Mouse (Mus musculus): Measurements from ENCODE around the gene 4921524J17Rik. TPM values are rescaled to one million over a fixed set of nuclear protein-coding genes. Genes with fewer than 3 reads are reported as not detected.

The 4921524J17Rik gene
- 10 to 100 TPM; 11.1 to 14.2 TPM for total RNA-seq (2021)

DNA sequence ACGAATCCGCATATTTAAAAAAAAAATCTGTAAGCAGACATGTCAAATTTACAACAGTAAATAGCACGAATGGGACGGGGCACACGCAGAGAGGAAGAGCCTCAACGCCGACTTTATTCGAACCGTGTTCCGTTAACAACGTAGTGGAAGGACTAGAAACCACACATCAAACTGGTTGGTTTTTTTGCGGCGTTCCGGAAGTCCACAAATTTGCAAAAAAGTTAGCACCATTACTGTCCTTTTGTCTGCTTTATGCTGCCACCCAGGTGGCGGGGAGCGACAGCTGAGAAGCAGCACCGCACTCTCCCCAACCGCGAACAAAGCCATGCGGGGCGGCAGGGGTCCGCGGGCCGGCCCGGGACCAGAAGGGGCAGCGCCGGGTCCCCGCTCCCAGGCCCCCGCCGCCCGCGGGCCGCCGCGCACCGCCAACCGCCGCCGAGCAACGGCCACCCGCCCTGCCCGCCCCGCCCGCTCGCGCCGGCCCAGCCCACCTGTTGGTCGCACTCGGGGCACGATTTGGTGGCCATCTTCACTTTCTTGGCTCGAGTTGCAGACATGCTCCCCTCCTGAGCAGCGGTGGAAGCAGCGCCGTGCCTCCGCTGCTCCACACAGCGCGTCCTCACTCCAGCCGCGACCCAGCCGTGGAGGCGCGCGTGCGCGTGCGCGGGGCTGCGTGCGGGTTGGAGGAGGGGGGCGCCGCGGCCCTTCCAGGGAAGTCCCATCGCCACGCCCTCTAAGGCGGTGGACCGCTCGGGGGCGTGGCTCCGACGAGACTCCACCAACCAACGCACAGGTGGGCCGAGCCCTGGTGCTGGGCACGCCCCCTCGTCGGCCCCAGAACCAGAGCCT is at the start of gene 4921524J17Rik:
TSS of gene 4921524J17Rik (minus strand) at position 666 of the 849 bp plus-strand sequence.
- DNase-seq (ENCODE audit: low spot score in 2 of 2) = peak; percentile 96 to 98
- intact Hi-C loops (cut with DNase I) = no loop called here

DNA sequence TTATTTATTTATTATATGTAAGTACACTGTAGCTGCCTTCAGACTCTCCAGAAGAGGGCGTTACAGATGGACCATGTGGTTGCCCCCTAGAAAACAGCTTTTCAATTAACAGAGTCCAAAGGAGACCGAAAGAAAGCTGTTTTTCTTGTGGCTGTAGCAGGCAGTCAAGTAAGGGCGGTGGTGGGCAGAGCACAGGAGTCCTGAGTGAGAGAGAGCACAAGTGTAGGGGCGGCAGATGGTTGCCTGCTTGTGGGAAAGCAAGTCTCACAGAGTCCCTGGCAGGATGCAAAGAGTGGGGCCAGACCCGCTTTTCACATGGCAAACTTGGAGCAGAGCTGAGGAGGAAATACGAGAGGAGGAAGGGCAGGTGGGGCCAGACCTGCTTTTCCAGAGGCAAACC is 49.8 kb upstream of the 4921524J17Rik start:
- no peak for DNase-seq (ENCODE audit: low spot score in 2 of 2)
- intact Hi-C loops (cut with DNase I) = no loop called here

DNA sequence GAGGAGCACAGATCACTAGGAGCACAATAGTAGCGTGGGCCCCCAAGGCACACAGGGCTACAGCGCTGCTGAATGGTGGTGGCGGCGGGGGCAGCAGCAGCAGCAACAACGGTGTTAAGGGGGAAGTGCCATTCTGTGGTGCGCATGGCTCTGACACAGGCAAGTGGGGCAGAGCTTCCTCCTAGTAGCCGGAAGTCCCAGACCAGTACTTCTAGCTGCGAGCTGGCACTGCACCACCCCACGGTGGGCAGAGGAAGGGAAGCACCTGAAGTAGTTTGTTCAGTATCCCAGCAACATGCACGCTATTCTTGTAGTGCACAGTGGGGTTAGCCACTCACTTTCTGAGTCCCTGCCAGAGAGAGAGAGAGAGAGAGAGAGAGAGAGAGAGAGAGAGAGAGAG is 49.3 kb upstream of the 4921524J17Rik start:
- peak; percentile 31 to 44 for DNase-seq (ENCODE audit: low spot score in 2 of 2)
- intact Hi-C loops (cut with DNase I) = no loop called here

DNA sequence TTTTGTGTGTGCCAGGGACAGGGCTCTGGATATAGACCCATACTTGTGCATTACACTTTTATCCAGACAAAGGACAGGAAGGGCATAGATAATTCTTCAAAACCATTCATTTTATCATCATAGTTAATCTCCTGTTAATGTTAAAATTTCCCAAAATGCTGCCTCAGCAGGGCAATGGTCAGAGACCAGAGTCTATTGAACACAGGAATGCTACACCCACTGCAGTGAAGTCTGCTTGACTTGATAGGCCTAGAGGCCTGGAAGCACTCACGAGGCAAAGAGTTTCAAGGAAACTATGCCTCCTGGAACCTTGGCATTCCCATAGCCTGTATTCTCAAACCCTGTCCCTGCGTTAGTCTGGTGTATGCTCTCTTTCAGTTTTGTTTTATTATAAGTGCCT is 47.1 kb upstream of the 4921524J17Rik start:
- no peak for DNase-seq (ENCODE audit: low spot score in 2 of 2)
- intact Hi-C loops (cut with DNase I) = no loop called here

DNA sequence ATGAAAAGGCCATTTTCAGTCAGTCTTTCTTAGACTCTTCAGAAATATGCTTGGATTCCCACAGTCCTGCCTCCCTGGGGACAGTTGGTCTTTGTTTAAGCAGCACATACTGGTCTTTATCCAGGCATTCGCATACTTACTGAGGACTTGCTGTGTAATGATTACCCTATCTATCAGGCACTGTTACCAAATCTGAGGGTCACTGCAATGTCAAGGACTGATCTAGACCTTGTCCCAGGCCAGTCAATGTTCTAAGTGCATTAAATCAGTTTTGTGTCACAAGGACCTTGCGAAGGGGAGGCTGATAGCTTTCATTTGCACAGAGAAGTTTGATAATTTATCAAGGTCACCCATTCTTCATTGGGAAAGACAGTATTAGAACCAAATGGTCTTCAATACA is 45.8 kb upstream of the 4921524J17Rik start:
- intact Hi-C loops (cut with DNase I) = no loop called here
- DNase-seq (ENCODE audit: low spot score in 2 of 2) = no peak

GRCm38 (mm10) chr8:85476970-85477545 is 44.4 kb upstream of the 4921524J17Rik start:
- DNase-seq (ENCODE audit: low spot score in 2 of 2) = no peak
- intact Hi-C loops (cut with DNase I) = no loop called here

GRCm38 (mm10) chr8:85474924-85475323 is 42.3 kb upstream of the 4921524J17Rik start:
- DNase-seq (ENCODE audit: low spot score in 2 of 2) = no peak
- intact Hi-C loops (cut with DNase I) = no loop called here

- intact Hi-C loops (cut with DNase I) = no loop called here
- DNase-seq (ENCODE audit: low spot score in 2 of 2) = no peak
Observed at GRCm38 (mm10) chr8:85473246-85473645, 40.6 kb upstream of the 4921524J17Rik start.

GRCm38 (mm10) chr8:85472800-85473199 is 40.2 kb upstream of the 4921524J17Rik start:
- DNase-seq (ENCODE audit: low spot score in 2 of 2) = no peak
- intact Hi-C loops (cut with DNase I) = no loop called here

DNA sequence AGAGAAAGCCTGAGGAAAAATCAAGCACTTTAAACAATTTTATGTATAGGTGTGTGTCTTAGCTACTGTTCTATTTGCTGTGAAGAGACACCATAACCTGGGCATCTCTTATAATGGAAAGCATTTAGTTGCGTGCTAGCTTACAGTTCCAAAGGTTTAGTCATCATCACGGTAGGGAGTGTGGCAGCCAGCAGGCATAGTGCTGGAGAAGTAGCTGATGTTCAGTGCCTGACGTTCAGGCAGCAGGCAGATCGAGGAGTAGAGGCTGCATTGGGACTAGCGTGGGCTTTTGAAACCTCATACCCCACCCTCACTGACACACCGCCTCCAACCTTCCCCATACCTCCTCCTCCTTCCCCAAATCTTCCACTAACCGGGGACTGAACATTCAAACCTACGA is 38.1 kb upstream of the 4921524J17Rik start:
- intact Hi-C loops (cut with DNase I) = no loop called here
- DNase-seq (ENCODE audit: low spot score in 2 of 2) = no peak

DNA sequence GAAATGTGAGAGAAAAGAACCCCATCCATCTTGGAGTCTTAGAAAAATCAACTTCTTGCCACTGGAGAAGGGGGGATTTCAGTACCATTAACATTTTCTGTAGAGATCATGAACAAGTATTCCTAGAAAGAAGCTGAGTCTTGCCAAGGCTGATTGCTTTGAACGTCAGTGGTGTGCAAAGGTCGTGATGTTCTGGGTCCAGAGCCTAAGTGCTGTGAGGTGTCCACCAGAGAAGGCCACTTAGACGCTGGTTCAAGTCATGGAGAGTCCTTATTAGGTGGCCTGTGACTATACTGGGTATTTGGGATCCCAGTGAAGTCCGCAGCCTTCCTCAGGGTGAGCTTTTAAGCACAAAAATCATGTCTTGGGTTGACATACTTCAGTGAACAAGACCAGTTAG is 33.4 kb upstream of the 4921524J17Rik start:
- DNase-seq (ENCODE audit: low spot score in 2 of 2) = no peak
- intact Hi-C loops (cut with DNase I) = no loop called here

DNA sequence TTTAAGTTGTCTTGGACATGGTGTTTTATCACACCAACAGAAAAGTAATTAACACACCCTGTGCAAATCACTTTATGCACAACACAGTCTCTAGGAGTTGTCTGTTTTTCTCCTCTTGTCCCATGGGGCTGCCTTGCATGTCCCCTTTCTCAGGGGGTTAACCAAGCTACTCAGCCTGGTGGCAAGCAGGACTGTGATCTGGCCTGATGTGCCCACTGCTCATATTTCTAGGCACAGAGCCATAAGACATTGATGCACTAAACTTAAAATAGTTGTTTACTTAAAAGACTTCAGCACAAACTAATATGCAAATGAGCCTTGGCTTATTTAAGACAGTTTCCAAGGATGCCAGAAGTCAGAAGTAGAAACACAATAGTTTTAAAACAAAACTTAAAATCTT is 31.7 kb upstream of the 4921524J17Rik start:
- DNase-seq (ENCODE audit: low spot score in 2 of 2) = no peak
- intact Hi-C loops (cut with DNase I) = no loop called here

DNA sequence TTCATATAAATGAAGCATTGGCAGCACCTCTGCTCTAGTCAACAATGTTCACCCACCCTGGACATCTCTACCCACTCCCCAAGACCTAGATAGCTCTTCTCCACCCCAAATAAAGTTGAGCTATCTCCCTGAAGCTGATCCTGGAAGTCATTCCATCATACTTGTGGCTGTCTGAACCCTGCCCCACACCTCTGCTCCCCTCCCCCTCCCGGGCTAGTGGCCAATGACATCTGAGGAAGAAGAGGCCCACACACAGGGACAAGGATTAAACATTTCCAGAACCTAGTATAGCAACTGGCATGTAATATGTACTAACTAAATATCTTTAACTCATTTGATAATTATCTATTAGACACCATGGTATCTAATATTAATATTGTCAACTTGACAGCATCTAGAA is 29.8 kb upstream of the 4921524J17Rik start:
- intact Hi-C loops (cut with DNase I) = no loop called here
- DNase-seq (ENCODE audit: low spot score in 2 of 2) = no peak

DNA sequence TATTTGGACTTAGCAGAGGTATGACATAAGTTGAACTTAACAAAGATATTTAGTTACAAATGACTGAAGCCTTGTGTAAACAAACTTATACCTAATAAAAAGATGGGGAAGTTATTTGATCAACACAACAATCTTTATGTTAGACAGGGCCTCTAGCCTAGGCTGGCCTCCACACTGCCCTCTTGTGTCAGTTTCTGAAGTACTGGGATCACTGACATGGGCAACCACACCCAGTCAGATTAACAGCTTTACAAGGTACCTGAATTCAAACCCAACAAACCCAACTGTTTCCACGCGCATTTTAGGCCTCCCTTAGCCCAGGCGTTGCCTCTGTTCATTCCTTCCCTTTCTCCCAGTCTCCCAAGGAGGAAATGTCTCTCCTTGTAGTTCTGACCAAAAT is 28.7 kb upstream of the 4921524J17Rik start:
- intact Hi-C loops (cut with DNase I) = no loop called here
- no peak for DNase-seq (ENCODE audit: low spot score in 2 of 2)

DNA sequence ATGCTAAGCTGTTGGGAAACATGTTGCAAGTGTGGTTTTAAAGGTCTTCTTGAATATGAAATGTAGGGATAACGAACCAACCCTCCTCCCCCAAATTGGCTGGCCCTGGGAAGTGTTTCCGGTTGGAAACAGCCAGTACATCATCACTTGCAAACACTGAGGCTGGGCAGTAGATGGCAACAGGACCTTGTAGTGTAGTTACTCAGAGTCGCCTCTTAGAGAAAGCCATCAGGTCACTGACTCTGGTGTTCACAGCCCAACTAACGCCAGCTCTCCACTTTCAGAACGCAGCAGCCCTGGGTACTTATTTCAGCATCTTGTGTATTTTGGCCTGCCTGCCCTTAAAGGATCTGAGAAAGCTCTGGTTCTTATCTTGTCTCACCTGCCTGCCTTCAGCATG is 28.2 kb upstream of the 4921524J17Rik start:
- DNase-seq (ENCODE audit: low spot score in 2 of 2) = no peak

DNA sequence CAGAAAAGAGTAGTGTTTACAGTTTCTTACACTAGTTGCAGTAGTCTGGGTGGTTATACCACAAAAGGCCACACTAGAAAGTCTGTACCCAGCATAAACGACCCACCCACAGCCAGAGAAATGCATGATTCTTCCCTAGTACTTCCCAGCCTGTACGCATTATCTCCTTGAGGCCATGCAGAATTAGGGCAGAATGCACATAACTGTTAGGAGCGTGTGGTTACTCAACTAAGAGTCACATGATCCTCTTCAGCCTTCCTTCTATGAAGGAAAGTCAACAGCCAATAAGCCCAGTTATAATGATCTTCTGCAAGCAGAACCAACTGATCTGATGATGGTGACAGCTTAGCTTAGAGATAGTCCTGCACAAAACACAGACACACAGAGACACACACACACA is 26.9 kb upstream of the 4921524J17Rik start:
- intact Hi-C loops (cut with DNase I) = loop anchor here (5.0 kb wide), 1 partner anchor 208 kb away; no protein-coding TSS in a partner anchor
- DNase-seq (ENCODE audit: low spot score in 2 of 2) = no peak

More for the DNA sequence above, 28.2 kb upstream of the 4921524J17Rik start:
- intact Hi-C loops (cut with DNase I) = no loop called here

DNA sequence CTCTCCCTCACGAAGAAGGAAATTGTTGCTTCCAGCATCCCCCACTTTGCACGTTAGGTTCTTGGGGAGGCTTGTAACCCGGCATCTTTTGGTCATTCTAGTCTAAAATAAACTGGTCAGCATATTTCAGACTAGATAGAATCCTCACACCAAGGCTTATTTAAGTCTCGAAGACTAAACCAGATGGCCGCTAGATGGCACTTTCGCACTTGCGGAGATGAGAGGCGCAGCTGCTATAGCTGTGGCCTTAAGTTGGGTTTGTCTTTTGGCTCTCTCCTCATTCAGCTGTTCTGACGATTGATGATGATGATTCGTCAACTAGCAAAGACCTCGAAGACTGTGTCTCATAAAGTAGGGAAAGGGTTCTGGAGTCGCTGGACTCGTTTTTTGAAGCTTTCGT is 23.9 kb upstream of the 4921524J17Rik start:
- intact Hi-C loops (cut with DNase I) = loop anchor here (2.0 to 5.0 kb wide), 2 partner anchors 70 to 211 kb away; no protein-coding TSS in a partner anchor
- peak in 1 of 2 experiments; percentile 46 for DNase-seq (ENCODE audit: low spot score in 2 of 2)

GRCm38 (mm10) chr8:85454750-85455149 is 22.1 kb upstream of the 4921524J17Rik start:
- intact Hi-C loops (cut with DNase I) = loop anchor here (5.0 kb wide), 2 partner anchors 213 to 1133 kb away; no protein-coding TSS in a partner anchor
- DNase-seq (ENCODE audit: low spot score in 2 of 2) = no peak

DNA sequence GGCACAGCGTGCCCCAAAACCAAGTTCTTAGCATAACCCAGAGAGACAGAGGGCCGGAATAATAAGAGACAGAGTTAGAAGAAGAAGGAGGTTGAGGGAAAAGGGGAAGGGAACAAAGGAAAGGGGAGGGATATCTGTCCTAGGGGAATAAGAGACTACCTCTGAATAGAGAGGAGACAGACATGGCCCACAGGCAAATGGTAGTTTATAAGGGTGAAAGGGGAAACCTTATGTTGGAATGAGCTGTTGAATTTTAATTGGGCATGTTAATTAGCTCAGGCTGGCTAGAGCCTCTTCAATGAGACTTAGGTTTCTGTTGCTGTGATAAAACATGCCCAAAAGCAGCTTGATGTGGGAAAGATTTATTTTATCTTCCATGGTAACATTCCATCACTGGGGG is 20.6 kb upstream of the 4921524J17Rik start:
- intact Hi-C loops (cut with DNase I) = loop anchor here (5.0 kb wide), 1 partner anchor 1134 kb away; no protein-coding TSS in a partner anchor
- no peak for DNase-seq (ENCODE audit: low spot score in 2 of 2)

GRCm38 (mm10) chr8:85452328-85452727 is 19.7 kb upstream of the 4921524J17Rik start:
- DNase-seq (ENCODE audit: low spot score in 2 of 2) = no peak
- intact Hi-C loops (cut with DNase I) = loop anchor here (5.0 kb wide), 1 partner anchor 1135 kb away; no protein-coding TSS in a partner anchor

- intact Hi-C loops (cut with DNase I) = loop anchor here (5.0 kb wide), 1 partner anchor 1137 kb away; no protein-coding TSS in a partner anchor
- no peak for DNase-seq (ENCODE audit: low spot score in 2 of 2)
Observed at GRCm38 (mm10) chr8:85450335-85450734, 17.7 kb upstream of the 4921524J17Rik start.

Data from left cerebral cortex, postnatal 36 days (tissue).